Mouse (Mus musculus) embryonic facial prominence, embryonic 10.5 days (tissue): Measurements from ENCODE around the gene Chil5. TPM values are rescaled to one million over a fixed set of nuclear protein-coding genes. Genes with fewer than 3 reads are reported as not detected.
A peak's percentile ranks its signal among the peaks of the same experiment; 100 is the strongest.
"Not testable (repeated sequence)": the region's sequence is repeated elsewhere in the genome, so short reads cannot be mapped to it uniquely, and the experiment has no call there.

Experiments used
- DNase-seq: peaks from one replicate; pipeline ENCODE4 v3.0.0-alpha.2; 2017; ENCODE audit warnings: low spot score
- H3K27ac ChIP-seq: fragments of 300-500 bp; sonication (generic); replicated peaks from 2 replicates; pipeline ENCODE4 v1.5.1; 2016; ENCODE audit warnings: mild to moderate bottlenecking
- H3K27me3 ChIP-seq: fragments of 300-500 bp; sonication (generic); replicated peaks from 2 replicates; pipeline ENCODE4 v1.6.1; 2016; ENCODE audit warnings: low read depth, mild to moderate bottlenecking; ENCODE audit not compliant: poor library complexity, severe bottlenecking
- H3K36me3 ChIP-seq: fragments of 300-500 bp; sonication (generic); replicated peaks from 2 replicates; pipeline ENCODE4 v1.6.1; 2016; ENCODE audit warnings: mild to moderate bottlenecking, moderate library complexity
- H3K4me1 ChIP-seq: fragments of 300-500 bp; sonication (generic); 2 replicates; pipeline ENCODE4 v1.6.1; 2016
- H3K4me3 ChIP-seq: fragments of 300-500 bp; sonication (generic); 2 replicates; pipeline ENCODE4 v1.5.1; 2016; ENCODE audit warnings: mild to moderate bottlenecking, moderate library complexity
- H3K9me3 ChIP-seq: fragments of 300-500 bp; sonication (generic); 2 replicates; pipeline ENCODE4 v1.6.1; 2016; ENCODE audit warnings: mild to moderate bottlenecking
- WGBS: fragments of 180-500 bp; shearing (Covaris S2); methylation state at CpG from one replicate; pipeline ENCODE4 v1.1.7; 2016; 5-methylcytosine and 5-hydroxymethylcytosine counted together
- polyA plus RNA-seq: library from polyadenylated mRNA; unstranded; fragments of >200 nt; fragmentation: Nextera tagmentation; extraction: Ambion mirVana; gene quantifications from 2 replicates; pipeline ENCODE4 v1.2.1, GENCODE M21; 2016

Chil5 gene
- polyA plus RNA-seq, 1 experiment from 2014 or later, result not detected

DNA sequence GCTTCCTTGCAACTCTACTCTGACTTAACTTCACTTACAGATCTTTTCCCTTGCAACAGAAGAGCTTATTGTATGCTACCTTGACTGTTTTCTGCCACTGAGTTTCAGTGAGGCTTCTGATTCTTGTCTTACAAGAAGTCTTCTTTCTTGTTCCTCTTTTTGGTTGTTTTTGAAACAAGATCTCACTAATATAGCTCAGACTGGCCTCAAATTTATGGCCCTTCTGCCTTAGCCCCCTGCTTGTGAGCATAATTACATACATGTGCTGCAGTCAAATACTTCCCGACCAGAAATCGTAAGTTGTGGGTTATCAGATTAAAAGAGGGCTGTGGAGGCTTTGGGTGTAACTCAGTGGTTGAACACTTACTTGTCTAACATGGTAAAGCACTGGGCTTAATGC lies 37.9 kb downstream of the Chil5 start:
- H3K4me3 ChIP-seq, result no peak overlapping the region
- H3K4me1 ChIP-seq, result no peaks in the 10 kb centered on the region
- no peak overlapping the region for H3K27ac ChIP-seq
- H3K36me3 ChIP-seq, result no peaks in the 10 kb centered on the region
- 64% methylated on average over 2 of the region's 2 CpGs for WGBS
- no peaks in the 10 kb centered on the region for H3K27me3 ChIP-seq
- DNase-seq, result no peak
- H3K9me3 ChIP-seq, result no peaks in the 10 kb centered on the region

- H3K36me3 ChIP-seq, result no peaks in the 10 kb centered on the region
- 35% methylated on average over 4 of the region's 4 CpGs for WGBS
- H3K4me3 ChIP-seq, result no peak overlapping the region
- no peaks in the 10 kb centered on the region for H3K9me3 ChIP-seq
- H3K27ac ChIP-seq, result no peak overlapping the region
- H3K27me3 ChIP-seq, result no peaks in the 10 kb centered on the region
- DNase-seq, result peak; percentile 33
- H3K4me1 ChIP-seq, result no peaks in the 10 kb centered on the region
These were observed 40.8 kb downstream of the Chil5 start for GRCm38 (mm10) chr3:105991653-105992283.

DNA sequence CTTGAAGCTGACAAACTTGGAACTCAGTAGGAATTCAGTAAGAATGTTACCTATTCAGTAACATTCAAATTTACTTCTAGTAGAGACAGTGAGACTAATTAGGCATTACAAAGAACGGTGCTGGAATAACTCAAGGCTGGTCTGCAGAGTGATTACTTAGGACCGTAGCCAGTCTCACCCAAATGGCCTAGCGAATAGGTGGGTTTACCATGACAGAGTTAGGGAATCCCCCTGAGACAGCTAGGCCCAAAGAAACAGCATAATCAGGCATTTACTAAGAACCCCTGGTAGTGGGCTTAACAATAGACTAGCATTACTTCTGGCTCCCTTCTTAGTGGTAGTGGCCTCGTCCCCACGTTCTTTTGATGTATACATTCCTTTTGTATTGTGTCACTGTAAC lies 43.0 kb downstream of the Chil5 start:
- H3K27ac ChIP-seq, H3K27me3 ChIP-seq, H3K4me1 ChIP-seq, H3K4me3 ChIP-seq, DNase-seq, H3K36me3 ChIP-seq, H3K9me3 ChIP-seq: not testable (repeated sequence)
- WGBS, result 64% methylated on average over 5 of the region's 5 CpGs

GRCm38 (mm10) chr3:105974174-105974573 lies 58.4 kb downstream of the Chil5 start:
- no peaks in the 10 kb centered on the region for H3K27me3 ChIP-seq
- no peaks in the 10 kb centered on the region for H3K9me3 ChIP-seq
- DNase-seq, result no peak
- WGBS, result 90% methylated on average over 2 of the region's 2 CpGs
- H3K36me3 ChIP-seq, result peaks cover 19% of the 10 kb centered on the region
- no peak overlapping the region for H3K4me3 ChIP-seq
- no peaks in the 10 kb centered on the region for H3K4me1 ChIP-seq
- no peak overlapping the region for H3K27ac ChIP-seq

GRCm38 (mm10) chr3:105973411-105973810 lies 59.2 kb downstream of the Chil5 start, which contains the start of gene Ovgp1:
TSS of gene Ovgp1 (plus strand) at chr3:105973711.
- DNase-seq, result no peak
- H3K9me3 ChIP-seq, result no peaks in the 10 kb centered on the region
- no peak within 1 kb of the TSS for H3K4me3 ChIP-seq
- WGBS, result 86% methylated on average over 3 of the region's 3 CpGs
- H3K27me3 ChIP-seq, result no peaks in the 10 kb centered on the region
- H3K27ac ChIP-seq, result no peak within 1 kb of the TSS
- peaks cover 27% of the 10 kb centered on the region for H3K36me3 ChIP-seq
- H3K4me1 ChIP-seq, result no peaks in the 10 kb centered on the region

DNA sequence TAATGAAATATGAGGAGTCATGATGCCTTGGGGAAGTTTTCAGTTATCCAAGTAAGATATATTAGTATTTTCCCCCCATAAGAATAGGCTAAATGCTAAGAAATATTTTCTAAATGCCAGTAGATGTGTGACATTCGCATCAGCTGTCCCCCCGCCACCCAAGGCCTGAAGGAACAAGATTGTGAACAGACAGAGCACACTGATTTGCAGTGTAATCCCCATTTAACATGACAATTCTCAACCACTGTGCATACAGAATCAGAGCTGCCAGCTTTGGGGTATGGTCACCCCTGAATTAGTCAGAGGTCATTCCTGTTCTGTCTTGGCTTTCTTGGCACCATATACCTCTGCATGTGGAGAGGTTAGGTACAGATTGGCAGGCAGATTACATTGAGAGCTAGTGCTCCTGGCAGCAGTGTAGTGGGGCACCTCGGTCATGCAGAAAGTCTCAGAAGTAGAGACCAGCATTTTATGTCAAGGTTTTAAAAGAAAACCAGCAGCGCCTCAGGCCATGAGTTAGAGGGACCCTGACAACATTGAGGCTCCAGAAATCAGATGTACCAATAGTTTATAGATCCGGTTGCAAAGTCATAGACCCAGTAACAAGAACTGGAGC lies 60.7 kb downstream of the Chil5 start:
- H3K27me3 ChIP-seq, result no peaks in the 10 kb centered on the region
- H3K36me3 ChIP-seq, result peaks cover 42% of the 10 kb centered on the region
- H3K27ac ChIP-seq, result no peak overlapping the region
- DNase-seq, result no peak
- WGBS, result 83% methylated on average over 5 of the region's 5 CpGs
- H3K9me3 ChIP-seq, result no peaks in the 10 kb centered on the region
- no peaks in the 10 kb centered on the region for H3K4me1 ChIP-seq
- no peak overlapping the region for H3K4me3 ChIP-seq

Other genes starting within 250 kb of the Chil5 start
- gene Rap1a, start 231.5 kb downstream of the Chil5 start, polyA plus RNA-seq, result 66.0 and 66.3 TPM in 2 replicates
- gene Adora3, start 162.0 kb downstream of the Chil5 start, polyA plus RNA-seq, result not detected in 2 replicates
- gene Tmigd3, start 161.9 kb downstream of the Chil5 start, polyA plus RNA-seq, result 0.15 TPM in 1 of 2 replicates, not detected in the other
- gene I830077J02Rik, start 100.2 kb downstream of the Chil5 start, polyA plus RNA-seq, result 0.34 and 0.61 TPM in 2 replicates
- gene Wdr77, start 73.4 kb downstream of the Chil5 start, polyA plus RNA-seq, result 180 and 193 TPM in 2 replicates
- gene Atp5f1, start 72.7 kb downstream of the Chil5 start, polyA plus RNA-seq, result 459 and 473 TPM in 2 replicates
- 2.0 and 2.7 TPM in 2 replicates for gene Ovgp1, start 59.1 kb downstream of the Chil5 start, polyA plus RNA-seq
- gene Pifo, start 18.2 kb downstream of the Chil5 start, polyA plus RNA-seq, result 0.21 and 0.79 TPM in 2 replicates
- gene Chia1, start 80.4 kb upstream of the Chil5 start, polyA plus RNA-seq, result 0.20 and 0.29 TPM in 2 replicates
- gene Chil3, start 134.8 kb upstream of the Chil5 start, polyA plus RNA-seq, result not detected in 2 replicates
- gene Chil4, start 186.7 kb upstream of the Chil5 start, polyA plus RNA-seq, result not detected in 2 replicates